Mouse (Mus musculus): ENCODE results near the gene Frmd5. TPM values are rescaled to one million over a fixed set of nuclear protein-coding genes. Genes with fewer than 3 reads are reported as not detected.
"Not testable (repeated sequence)": the region's sequence is repeated elsewhere in the genome, so short reads cannot be mapped to it uniquely, and the experiment has no call there.

Frmd5 gene
- polyA plus RNA-seq, 1 experiment: not detected

GRCm38 (mm10) chr2:121571780-121572179 is 235.1 kb downstream of the Frmd5 start:
- TF ChIP-seq CTCF (IDR thresholded peaks at IDR 0.05; ENCODE audit: low read depth, low read length): peak; percentile 65
- TF ChIP-seq POLR2A (IDR thresholded peaks at IDR 0.05; ENCODE audit: borderline replicate concordance, low read depth, low read length): no peak
- Histone ChIP-seq H3K4me3 (ENCODE audit: insufficient read depth, low read length) (no peak overlapping the region), H3K4me1 (ENCODE audit: control insufficient read depth, insufficient read depth, low read length) (no peaks in the 10 kb centered on the region), H3K27ac (ENCODE audit: insufficient read depth, low read depth, low read length) (no peak overlapping the region)

GRCm38 (mm10) chr2:121570999-121571655 is 235.8 kb downstream of the Frmd5 start:
- Histone ChIP-seq H3K27ac (ENCODE audit: insufficient read depth, low read depth, low read length) (no peak overlapping the region), H3K4me1 (ENCODE audit: control insufficient read depth, insufficient read depth, low read length) (no peaks in the 10 kb centered on the region), H3K4me3 (ENCODE audit: insufficient read depth, low read length) (no peak overlapping the region)
- TF ChIP-seq CTCF (IDR thresholded peaks at IDR 0.05; ENCODE audit: low read depth, low read length) (no peak), POLR2A (IDR thresholded peaks at IDR 0.05; ENCODE audit: borderline replicate concordance, low read depth, low read length) (no peak)

GRCm38 (mm10) chr2:121570049-121570448 is 236.8 kb downstream of the Frmd5 start:
- Histone ChIP-seq H3K27ac (ENCODE audit: insufficient read depth, low read depth, low read length) (no peak overlapping the region), H3K4me1 (ENCODE audit: control insufficient read depth, insufficient read depth, low read length) (no peaks in the 10 kb centered on the region), H3K4me3 (ENCODE audit: insufficient read depth, low read length) (no peak overlapping the region)
- TF ChIP-seq POLR2A (IDR thresholded peaks at IDR 0.05; ENCODE audit: borderline replicate concordance, low read depth, low read length): no peak

GRCm38 (mm10) chr2:121565911-121566310 is 241.0 kb downstream of the Frmd5 start:
- no peak for TF ChIP-seq CTCF (IDR thresholded peaks at IDR 0.05; ENCODE audit: low read depth, low read length)
- TF ChIP-seq POLR2A (IDR thresholded peaks at IDR 0.05; ENCODE audit: borderline replicate concordance, low read depth, low read length): no peak
- H3K4me3 ChIP-seq (ENCODE audit: insufficient read depth, low read length): no peak overlapping the region
- no peak overlapping the region for H3K27ac ChIP-seq (ENCODE audit: insufficient read depth, low read depth, low read length)
- H3K4me1 ChIP-seq (ENCODE audit: control insufficient read depth, insufficient read depth, low read length): no peaks in the 10 kb centered on the region

- Histone ChIP-seq H3K27ac (ENCODE audit: insufficient read depth, low read depth, low read length) (no peak overlapping the region), H3K4me1 (ENCODE audit: control insufficient read depth, insufficient read depth, low read length) (no peaks in the 10 kb centered on the region), H3K4me3 (ENCODE audit: insufficient read depth, low read length) (no peak overlapping the region)
- no peak for TF ChIP-seq CTCF (IDR thresholded peaks at IDR 0.05; ENCODE audit: low read depth, low read length)
- TF ChIP-seq POLR2A (IDR thresholded peaks at IDR 0.05; ENCODE audit: borderline replicate concordance, low read depth, low read length): no peak
Measured at GRCm38 (mm10) chr2:121563117-121563516, 243.8 kb downstream of the Frmd5 start.

GRCm38 (mm10) chr2:121551271-121551670 is 255.6 kb downstream of the Frmd5 start:
- TF ChIP-seq POLR2A (IDR thresholded peaks at IDR 0.05; ENCODE audit: borderline replicate concordance, low read depth, low read length) (no peak), CTCF (IDR thresholded peaks at IDR 0.05; ENCODE audit: low read depth, low read length) (no peak)

GRCm38 (mm10) chr2:121549630-121550029 is 257.3 kb downstream of the Frmd5 start:
- H3K4me3 ChIP-seq (ENCODE audit: insufficient read depth, low read length): no peak overlapping the region
- H3K4me1 ChIP-seq (ENCODE audit: control insufficient read depth, insufficient read depth, low read length): no peaks in the 10 kb centered on the region
- no peak overlapping the region for H3K27ac ChIP-seq (ENCODE audit: insufficient read depth, low read depth, low read length)
- TF ChIP-seq CTCF (IDR thresholded peaks at IDR 0.05; ENCODE audit: low read depth, low read length): no peak
- no peak for TF ChIP-seq POLR2A (IDR thresholded peaks at IDR 0.05; ENCODE audit: borderline replicate concordance, low read depth, low read length)

More at GRCm38 (mm10) chr2:121551271-121551670, 255.6 kb downstream of the Frmd5 start:
- Histone ChIP-seq H3K4me1 (ENCODE audit: control insufficient read depth, insufficient read depth, low read length) (no peaks in the 10 kb centered on the region), H3K4me3 (ENCODE audit: insufficient read depth, low read length) (no peak overlapping the region), H3K27ac (ENCODE audit: insufficient read depth, low read depth, low read length) (no peak overlapping the region)

GRCm38 (mm10) chr2:121544829-121545228 is 262.1 kb downstream of the Frmd5 start:
- Histone ChIP-seq H3K4me1 (ENCODE audit: control insufficient read depth, insufficient read depth, low read length) (no peaks in the 10 kb centered on the region), H3K27ac (ENCODE audit: insufficient read depth, low read depth, low read length) (no peak overlapping the region), H3K4me3 (ENCODE audit: insufficient read depth, low read length) (no peak overlapping the region)
- TF ChIP-seq CTCF (IDR thresholded peaks at IDR 0.05; ENCODE audit: low read depth, low read length) (no peak), POLR2A (IDR thresholded peaks at IDR 0.05; ENCODE audit: borderline replicate concordance, low read depth, low read length) (no peak)

GRCm38 (mm10) chr2:121525056-121525455 is 281.8 kb downstream of the Frmd5 start:
- no peaks in the 10 kb centered on the region for H3K4me1 ChIP-seq (ENCODE audit: control insufficient read depth, insufficient read depth, low read length)
- H3K27ac ChIP-seq (ENCODE audit: insufficient read depth, low read depth, low read length): no peak overlapping the region
- H3K4me3 ChIP-seq (ENCODE audit: insufficient read depth, low read length): no peak overlapping the region
- TF ChIP-seq CTCF (IDR thresholded peaks at IDR 0.05; ENCODE audit: low read depth, low read length) (no peak), POLR2A (IDR thresholded peaks at IDR 0.05; ENCODE audit: borderline replicate concordance, low read depth, low read length) (no peak)

GRCm38 (mm10) chr2:121522830-121523229 is 284.1 kb downstream of the Frmd5 start:
- not testable (repeated sequence) for H3K4me3 ChIP-seq (ENCODE audit: insufficient read depth, low read length); H3K4me1 ChIP-seq (ENCODE audit: control insufficient read depth, insufficient read depth, low read length); H3K27ac ChIP-seq (ENCODE audit: insufficient read depth, low read depth, low read length)

GRCm38 (mm10) chr2:121522006-121522405 is 284.9 kb downstream of the Frmd5 start:
- Histone ChIP-seq H3K27ac (ENCODE audit: insufficient read depth, low read depth, low read length) (no peak overlapping the region), H3K4me1 (ENCODE audit: control insufficient read depth, insufficient read depth, low read length) (no peaks in the 10 kb centered on the region), H3K4me3 (ENCODE audit: insufficient read depth, low read length) (no peak overlapping the region)
- TF ChIP-seq CTCF (IDR thresholded peaks at IDR 0.05; ENCODE audit: low read depth, low read length): no peak
- no peak for TF ChIP-seq POLR2A (IDR thresholded peaks at IDR 0.05; ENCODE audit: borderline replicate concordance, low read depth, low read length)

- H3K4me3 ChIP-seq (ENCODE audit: insufficient read depth, low read length); H3K27ac ChIP-seq (ENCODE audit: insufficient read depth, low read depth, low read length); H3K4me1 ChIP-seq (ENCODE audit: control insufficient read depth, insufficient read depth, low read length): not testable (repeated sequence)
Measured at GRCm38 (mm10) chr2:121518711-121519110, 288.2 kb downstream of the Frmd5 start.

Measured in bone marrow macrophage, adult 2 months (primary cell).